Mouse (Mus musculus): ENCODE results near the gene Cox5b.
"Not testable (repeated sequence)": the region's sequence is repeated elsewhere in the genome, so short reads cannot be mapped to it uniquely, and the experiment has no call there.

Gene Cox5b

DNA sequence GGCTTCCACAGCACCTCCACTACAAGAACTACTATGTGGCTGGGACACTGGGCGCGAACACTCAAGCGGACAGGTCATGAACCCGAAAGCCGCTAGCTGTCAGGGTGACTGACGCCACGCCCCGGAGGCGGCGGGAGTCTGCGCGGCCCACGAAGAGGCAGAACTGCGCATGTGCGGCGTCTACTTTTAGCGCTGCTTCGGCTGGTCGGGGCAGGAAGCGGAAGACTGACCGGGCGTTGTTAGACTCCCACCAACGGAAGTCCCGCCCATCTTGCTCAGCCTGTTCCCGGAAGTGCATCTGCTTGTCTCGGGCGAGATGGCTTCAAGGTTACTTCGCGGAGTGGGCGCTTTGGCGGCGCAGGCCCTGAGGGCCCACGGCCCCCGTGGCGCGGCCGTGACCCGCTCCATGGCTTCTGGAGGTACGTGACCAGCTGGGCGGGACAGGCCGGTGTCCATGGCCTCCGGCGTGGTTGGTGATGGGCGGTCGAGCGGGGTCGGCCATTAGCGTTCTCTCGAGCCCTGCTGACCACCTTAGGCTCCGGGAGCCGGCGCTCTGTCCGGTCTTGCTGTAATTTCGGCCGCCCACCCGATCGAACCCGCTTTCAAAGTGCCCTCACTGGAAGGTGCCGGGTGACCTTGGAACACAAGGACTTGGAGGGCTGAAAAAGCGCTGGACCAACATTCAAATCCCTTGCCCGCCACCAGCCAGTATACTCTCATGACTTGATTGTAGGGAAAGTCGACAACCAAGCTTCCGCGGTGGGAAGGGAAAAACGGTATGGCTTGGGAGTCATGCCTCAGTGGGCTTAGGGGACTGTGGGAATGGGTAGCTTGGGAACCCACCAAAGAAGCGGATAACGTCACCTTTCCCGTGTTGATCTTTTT lies at the start of gene Cox5b:
TSS of gene Cox5b (plus strand) at position 179 of the 885 bp plus-strand sequence.
- peak; percentile 94 to 96 for DNase-seq

DNA sequence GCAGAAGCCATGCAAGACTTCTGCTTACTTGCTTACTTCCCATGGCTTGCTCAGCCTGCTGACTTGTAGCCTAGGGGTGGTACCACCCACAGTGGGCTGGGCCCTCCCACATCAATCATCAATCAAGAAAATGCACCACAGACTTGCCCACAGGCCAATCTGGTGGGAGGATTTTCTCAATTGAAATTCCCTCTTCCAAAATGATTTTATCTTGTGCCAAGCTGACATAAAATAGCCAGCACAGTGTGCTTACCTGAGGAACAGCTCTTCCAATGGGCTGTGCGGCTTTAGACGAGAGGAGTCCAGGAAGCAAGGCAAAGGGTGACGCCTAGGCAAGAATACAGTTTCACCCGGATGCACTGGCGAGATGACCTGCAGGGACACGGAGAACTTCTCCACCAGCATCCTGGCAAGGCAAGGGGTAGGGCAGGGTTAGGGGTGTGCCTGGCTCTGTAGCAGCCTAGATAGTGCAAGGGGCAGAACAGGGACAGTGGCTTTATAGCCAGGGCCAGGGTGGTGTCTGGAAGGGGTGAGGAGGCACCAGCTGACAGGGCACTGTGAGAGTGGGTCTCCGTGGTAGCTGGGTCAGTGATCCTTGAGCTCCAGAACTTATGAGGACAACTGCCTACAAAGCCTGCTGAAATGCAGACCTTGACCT lies 47.2 kb upstream of the Cox5b start:
- no peak for DNase-seq

- no peak for DNase-seq
Observed at GRCm38 (mm10) chr1:36644615-36645007, 46.6 kb upstream of the Cox5b start.

DNA sequence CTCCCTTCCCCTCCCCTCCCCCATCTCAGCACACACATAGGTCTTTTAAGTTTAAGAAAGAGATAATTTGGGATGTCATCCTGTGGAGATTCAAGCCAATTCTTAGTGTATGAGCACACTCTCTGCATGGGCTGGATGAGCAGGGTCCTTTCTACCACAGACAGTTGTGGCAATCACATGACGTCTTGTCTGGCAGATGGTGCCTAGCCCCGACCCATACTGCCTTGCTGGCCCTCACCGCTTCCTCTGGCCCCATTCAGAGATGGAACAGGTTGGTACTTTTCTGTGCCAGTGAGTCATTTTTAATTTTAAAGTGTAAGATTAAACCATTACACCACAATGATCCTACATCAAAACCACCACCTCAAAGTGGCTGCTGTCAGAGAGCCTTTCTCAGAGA lies 45.0 kb upstream of the Cox5b start:
- DNase-seq, result no peak

DNA sequence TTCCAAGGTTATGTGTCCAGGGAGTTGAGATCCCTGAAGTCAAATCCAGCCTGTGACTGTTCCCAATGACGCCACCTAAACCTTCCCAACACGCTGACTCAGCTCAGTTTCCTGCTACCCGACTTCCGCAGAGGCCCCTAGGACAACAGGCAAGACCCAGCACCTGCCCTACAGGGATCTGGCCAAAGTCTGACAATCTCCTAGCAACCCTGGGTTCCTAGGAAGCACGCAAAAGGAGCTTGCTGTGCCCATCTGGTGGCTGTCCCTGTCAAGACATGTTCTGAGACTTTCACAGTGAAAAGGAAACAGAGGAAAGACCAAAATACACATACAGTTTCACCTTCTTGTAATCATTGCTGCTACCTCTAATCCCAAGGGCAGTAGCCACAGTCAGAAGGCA lies 43.6 kb upstream of the Cox5b start:
- no peak for DNase-seq

DNA sequence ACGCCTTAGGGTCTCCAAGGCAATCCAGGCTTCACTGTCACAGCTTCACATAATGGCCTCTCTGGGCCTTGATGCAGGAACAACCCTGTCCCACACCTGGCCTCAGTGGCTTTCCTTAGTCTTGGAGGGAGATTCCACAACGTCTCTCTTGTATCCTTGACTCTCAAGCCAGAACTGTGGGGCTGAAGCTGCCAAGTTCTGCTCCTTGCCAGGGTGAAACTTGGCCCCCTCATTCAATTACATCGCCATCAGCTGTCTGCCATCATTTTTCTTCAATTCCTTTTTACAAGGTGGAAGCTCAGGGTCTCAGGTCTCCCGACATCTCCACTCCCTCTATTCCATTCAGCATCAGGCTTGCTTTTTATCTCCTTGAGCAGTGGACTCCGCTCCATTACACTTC lies 36.2 kb upstream of the Cox5b start:
- DNase-seq, result no peak

GRCm38 (mm10) chr1:36656233-36656632 lies 35.0 kb upstream of the Cox5b start:
- no peak for DNase-seq

GRCm38 (mm10) chr1:36657658-36658415 lies 33.4 kb upstream of the Cox5b start:
- DNase-seq, result no peak

DNA sequence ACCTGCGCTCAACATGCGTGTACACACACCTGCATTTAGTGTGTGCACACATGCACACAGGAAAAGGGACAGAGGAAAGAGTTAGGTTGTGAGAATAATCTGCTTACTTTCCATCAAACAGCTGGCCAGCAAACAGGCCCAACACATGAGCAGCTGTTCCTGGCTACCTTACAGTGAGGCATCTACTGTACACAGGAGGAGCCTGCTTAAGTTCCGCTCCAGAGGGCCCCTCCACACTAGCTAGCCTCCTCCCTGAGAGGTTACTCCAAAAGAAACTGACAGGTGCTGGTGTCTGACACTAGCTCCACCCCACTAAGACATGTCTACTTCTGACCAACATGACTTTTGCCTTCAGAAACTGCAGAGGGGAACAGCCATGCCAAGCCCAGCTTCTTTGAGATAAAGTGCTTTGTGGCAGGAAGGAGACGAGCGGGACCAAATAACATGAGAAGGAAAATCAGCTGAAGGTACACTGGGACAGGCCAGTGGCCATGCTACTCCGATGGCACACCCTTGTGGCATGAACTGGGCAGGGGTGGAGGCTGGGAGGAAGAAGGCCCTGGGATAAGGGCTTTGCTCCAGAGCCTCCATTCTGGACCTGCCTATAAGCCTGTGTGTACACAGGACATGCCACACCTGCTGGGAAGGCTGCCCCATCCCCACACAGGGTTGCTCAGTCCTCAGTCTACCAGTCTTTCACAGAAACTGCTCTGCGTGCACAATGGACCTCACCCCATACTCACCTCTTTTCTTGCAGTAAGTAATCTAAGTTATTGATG lies 32.4 kb upstream of the Cox5b start:
- DNase-seq, result no peak

DNA sequence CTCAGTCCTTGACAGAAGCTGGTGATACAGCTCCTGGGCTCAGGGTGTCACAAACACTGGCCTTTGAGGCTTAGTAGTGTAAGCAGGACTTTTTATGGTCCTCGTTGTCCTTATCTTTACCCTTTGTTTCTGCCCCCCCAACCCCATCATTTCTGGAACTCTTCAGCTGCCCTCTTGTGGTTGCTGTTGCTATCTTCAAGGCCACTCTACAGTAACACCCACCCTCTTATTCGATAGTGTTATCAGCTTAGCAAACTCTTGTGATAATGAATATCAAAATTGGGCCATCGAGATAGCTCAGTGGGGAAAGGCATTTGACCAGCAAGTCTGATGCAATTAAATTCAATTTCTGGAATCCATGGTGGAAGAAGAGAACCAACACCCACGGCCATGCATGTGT lies 26.8 kb upstream of the Cox5b start:
- no peak for DNase-seq

GRCm38 (mm10) chr1:36665165-36665723 lies 26.0 kb upstream of the Cox5b start:
- DNase-seq, result no peak

- no peak for DNase-seq
Observed at GRCm38 (mm10) chr1:36665934-36666333, 25.3 kb upstream of the Cox5b start.

DNA sequence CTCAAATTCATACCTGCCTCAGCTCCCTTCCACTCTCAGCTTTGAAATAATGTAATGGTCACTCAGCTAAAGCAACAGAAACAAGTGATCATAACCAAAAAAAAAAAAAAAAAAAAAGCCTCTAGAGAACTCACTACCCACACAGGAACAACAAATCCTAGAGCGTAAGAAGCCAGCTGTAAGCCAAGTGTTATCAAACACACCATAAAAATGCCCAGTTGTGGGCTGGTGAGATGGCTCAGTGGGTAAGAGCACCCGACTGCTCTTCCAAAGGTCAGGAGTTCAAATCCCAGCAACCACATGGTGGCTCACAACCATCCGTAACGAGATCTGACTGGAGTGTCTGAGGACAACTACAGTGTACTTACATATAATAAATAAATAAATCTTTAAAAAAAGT lies 23.2 kb upstream of the Cox5b start:
- DNase-seq, result not testable (repeated sequence)

- DNase-seq, result no peak
Observed at GRCm38 (mm10) chr1:36670256-36670655, 21.0 kb upstream of the Cox5b start.

GRCm38 (mm10) chr1:36671260-36671659 lies 20.0 kb upstream of the Cox5b start:
- DNase-seq, result no peak

GRCm38 (mm10) chr1:36672648-36673350 lies 18.4 kb upstream of the Cox5b start:
- DNase-seq, result no peak

GRCm38 (mm10) chr1:36674936-36675335 lies 16.3 kb upstream of the Cox5b start:
- no peak for DNase-seq

GRCm38 (mm10) chr1:36680893-36681292 lies 10.4 kb upstream of the Cox5b start:
- DNase-seq, result no peak

GRCm38 (mm10) chr1:36682620-36683355 lies 8.5 kb upstream of the Cox5b start, which contains the start of gene Fam178b:
Gene Fam178b, minus strand, starts transcription at chr1:36683183.
- no peak for DNase-seq

GRCm38 (mm10) chr1:36683810-36684467 lies 7.3 kb upstream of the Cox5b start:
- DNase-seq, result peak; percentile 42 to 54
